Mouse (Mus musculus) small intestine, adult 2 months (tissue): ENCODE measurements around the gene Epb41l2. TPM values are rescaled to one million over a fixed set of nuclear protein-coding genes. Genes with fewer than 3 reads are reported as not detected.

Source experiments
- H3K27ac ChIP-seq: fragments of 200-500 bp; 2 replicates; pipeline ENCODE4 v1.5.1; 2012; ENCODE audit warnings: low read depth, low read length, control low read depth, inconsistent platforms; ENCODE audit not compliant: insufficient read depth
- H3K27me3 ChIP-seq: fragments of 200-500 bp; 2 replicates; pipeline ENCODE4 v1.6.1; 2012; ENCODE audit warnings: mild to moderate bottlenecking, moderate library complexity, low read length, inconsistent platforms; ENCODE audit not compliant: control insufficient read depth, insufficient read depth
- H3K36me3 ChIP-seq: fragments of 200-500 bp; 2 replicates; pipeline ENCODE4 v1.6.1; 2012; ENCODE audit warnings: mild to moderate bottlenecking, low read length, control low read depth, inconsistent platforms; ENCODE audit not compliant: control insufficient read depth, insufficient read depth
- H3K4me1 ChIP-seq: fragments of 200-500 bp; 2 replicates; pipeline ENCODE4 v1.6.1; 2012; ENCODE audit warnings: low read length, inconsistent platforms, mixed read lengths; ENCODE audit not compliant: control insufficient read depth, insufficient read depth, insufficient read length
- H3K4me3 ChIP-seq: fragments of 200-500 bp; 2 replicates; pipeline ENCODE4 v1.5.1; 2012; ENCODE audit warnings: low read depth, mild to moderate bottlenecking, control low read depth, inconsistent platforms, low read length, moderate library complexity
- CTCF ChIP-seq: fragments of 200-500 bp; IDR thresholded peaks from 2 replicates; pipeline ENCODE4 v1.5.1; 2012; ENCODE audit warnings: low read depth, mild to moderate bottlenecking, control low read depth, inconsistent platforms, low read length, moderate library complexity, mixed read lengths; ENCODE audit not compliant: insufficient replicate concordance, insufficient read length; ENCODE audit errors: extremely low read depth
- POLR2A ChIP-seq: fragments of 200-500 bp; IDR thresholded peaks from 2 replicates; pipeline ENCODE4 v1.6.1; 2012; ENCODE audit warnings: low read depth, mild to moderate bottlenecking, control low read depth, inconsistent platforms, low read length, moderate library complexity
- WGBS: fragments of 180-500 bp; shearing (Covaris S2); methylation state at CpG from one replicate; pipeline ENCODE4 v1.1.7; 2018; 5-methylcytosine and 5-hydroxymethylcytosine counted together
- polyA plus RNA-seq: library from polyadenylated mRNA; depleted of rRNA; stranded (reverse); fragments of >200 nt; gene quantifications from 2 replicates; pipeline ENCODE4 v1.2.3, GENCODE M21; 2012

Epb41l2 gene
- polyA plus RNA-seq, 1 experiment = 18.2 TPM

DNA sequence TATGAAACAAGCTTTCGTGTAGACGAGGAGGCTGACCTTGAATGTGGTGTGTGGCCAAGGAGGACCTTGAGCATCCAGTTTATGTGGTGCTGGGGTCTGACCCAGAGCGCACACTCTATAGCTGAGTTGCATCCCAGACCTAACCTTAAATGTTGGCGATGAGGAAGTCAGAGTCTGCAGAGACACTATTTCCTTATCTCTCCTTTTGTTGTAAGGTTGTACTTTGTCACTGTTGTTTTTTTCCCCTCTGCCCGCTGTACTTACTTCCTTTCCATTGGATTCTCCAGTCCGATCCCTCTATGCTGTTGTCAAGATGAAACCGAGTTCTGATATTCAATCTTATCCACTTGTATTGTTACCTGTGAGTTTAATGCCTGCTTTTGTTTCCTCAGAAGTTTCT is 5.6 kb downstream of the Epb41l2 start:
- Histone ChIP-seq H3K27ac (no peak overlapping the region), H3K27me3 (no peaks in the 10 kb centered on the region), H3K4me3 (no peak overlapping the region), H3K36me3 (no peaks in the 10 kb centered on the region), H3K4me1 (peaks cover 7% of the 10 kb centered on the region; the same call in 1 of the 2 replicates)
- WGBS = 56% methylated on average over 7 of the region's 7 CpGs
- TF ChIP-seq CTCF (no peak), POLR2A (no peak)

DNA sequence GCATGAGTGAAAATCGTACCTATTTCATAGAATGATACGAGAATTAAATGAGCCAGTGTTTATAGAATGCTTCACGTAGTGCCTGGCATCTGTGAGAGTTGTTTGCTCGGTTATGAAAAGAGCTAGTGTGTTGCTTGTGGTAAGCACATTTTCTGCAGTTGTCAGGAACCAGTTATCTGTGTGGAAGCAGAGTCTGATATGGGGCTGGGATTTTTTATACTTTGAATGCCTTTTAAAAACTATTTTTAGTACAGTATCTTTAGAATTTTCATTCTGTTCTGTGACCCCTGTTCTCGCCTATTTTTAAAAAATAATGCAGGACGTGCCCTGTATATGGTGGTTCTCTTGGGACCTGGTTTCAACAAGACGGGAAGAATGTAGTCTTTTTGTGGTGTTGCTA is 6.1 kb downstream of the Epb41l2 start:
- H3K4me1 ChIP-seq = peaks cover 7% of the 10 kb centered on the region; the same call in 1 of the 2 replicates
- WGBS = 85% methylated on average over 7 of the region's 7 CpGs
- no peak for TF ChIP-seq CTCF
- no peak for TF ChIP-seq POLR2A
- no peaks in the 10 kb centered on the region for H3K36me3 ChIP-seq
- H3K27me3 ChIP-seq = no peaks in the 10 kb centered on the region
- H3K4me3 ChIP-seq = no peak overlapping the region
- no peak overlapping the region for H3K27ac ChIP-seq

GRCm38 (mm10) chr10:25366691-25367090 is 7.1 kb downstream of the Epb41l2 start:
- H3K27me3 ChIP-seq = no peaks in the 10 kb centered on the region
- no peak for TF ChIP-seq POLR2A
- TF ChIP-seq CTCF = no peak
- no peak overlapping the region for H3K4me3 ChIP-seq
- 66% methylated on average over 5 of the region's 5 CpGs for WGBS
- H3K36me3 ChIP-seq = no peaks in the 10 kb centered on the region
- no peak overlapping the region for H3K27ac ChIP-seq
- peaks cover 7% of the 10 kb centered on the region; the same call in 1 of the 2 replicates for H3K4me1 ChIP-seq

DNA sequence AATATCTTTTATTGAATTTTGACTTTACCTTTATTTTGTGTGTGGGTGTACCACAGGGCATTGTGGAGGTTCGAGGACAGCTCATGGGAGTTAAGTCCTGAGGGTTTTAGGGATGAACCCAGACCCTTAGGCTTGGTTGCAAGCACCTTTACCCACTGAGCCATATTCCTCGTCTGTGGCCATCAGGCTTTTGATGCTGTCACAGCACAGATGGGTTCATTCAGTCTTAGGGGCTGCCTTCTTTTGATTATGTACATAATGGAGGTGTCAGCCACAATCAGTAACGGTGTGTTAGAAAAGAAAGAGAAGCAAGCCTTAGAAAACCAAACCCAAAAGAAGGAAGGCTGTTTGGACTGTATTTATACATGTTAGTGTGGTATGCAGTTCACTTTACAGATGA is 9.3 kb downstream of the Epb41l2 start:
- TF ChIP-seq CTCF (no peak), POLR2A (no peak)
- WGBS = 92% methylated on average over 3 of the region's 3 CpGs
- no peak overlapping the region for H3K4me3 ChIP-seq

GRCm38 (mm10) chr10:25369691-25370090 is 10.1 kb downstream of the Epb41l2 start:
- Histone ChIP-seq H3K27ac (peak overlapping the region; percentile 16; the same call in 1 of the 2 replicates), H3K4me3 (no peak overlapping the region)
- WGBS = 83% methylated on average over 9 of the region's 9 CpGs

More for the DNA sequence above, 9.3 kb downstream of the Epb41l2 start:
- Histone ChIP-seq H3K27me3 (no peaks in the 10 kb centered on the region), H3K36me3 (no peaks in the 10 kb centered on the region), H3K4me1 (peaks cover 11% of the 10 kb centered on the region; the same call in 1 of the 2 replicates), H3K27ac (no peak overlapping the region)

GRCm38 (mm10) chr10:25371336-25371735 is 11.7 kb downstream of the Epb41l2 start:
- Histone ChIP-seq H3K27me3 (no peaks in the 10 kb centered on the region), H3K36me3 (no peaks in the 10 kb centered on the region), H3K27ac (no peak overlapping the region), H3K4me3 (no peak overlapping the region), H3K4me1 (peaks cover 12% of the 10 kb centered on the region; the same call in 1 of the 2 replicates)
- TF ChIP-seq POLR2A (no peak), CTCF (no peak)
- 83% methylated on average over 2 of the region's 2 CpGs for WGBS

More at GRCm38 (mm10) chr10:25369691-25370090, 10.1 kb downstream of the Epb41l2 start:
- peaks cover 13% of the 10 kb centered on the region; the same call in 1 of the 2 replicates for H3K4me1 ChIP-seq
- TF ChIP-seq POLR2A (no peak), CTCF (no peak)
- no peaks in the 10 kb centered on the region for H3K36me3 ChIP-seq
- H3K27me3 ChIP-seq = no peaks in the 10 kb centered on the region

DNA sequence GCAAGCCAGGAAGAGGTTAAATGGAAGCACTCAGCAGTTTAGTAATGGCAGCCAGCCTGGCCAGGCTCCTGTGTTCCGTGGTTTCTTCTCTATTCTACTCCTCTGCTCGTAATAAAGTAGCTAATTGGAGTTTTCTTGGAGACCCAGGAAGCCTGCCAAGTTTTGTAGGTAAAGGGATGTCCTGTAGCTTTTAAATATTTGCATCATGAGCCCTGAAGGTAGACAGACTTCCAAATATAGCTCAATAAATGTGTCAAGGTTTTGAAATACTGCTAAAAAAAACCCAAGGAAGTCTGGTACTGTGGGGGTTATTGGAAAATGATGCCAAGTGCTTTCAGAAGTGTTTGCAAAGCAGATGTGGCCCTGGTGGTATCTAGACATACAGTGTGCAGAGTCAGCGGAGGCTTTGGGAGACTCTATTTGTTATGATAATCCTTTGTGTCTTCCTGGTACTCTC is 12.3 kb downstream of the Epb41l2 start:
- 28% methylated on average over 3 of the region's 3 CpGs for WGBS
- no peak overlapping the region for H3K4me3 ChIP-seq
- no peaks in the 10 kb centered on the region for H3K27me3 ChIP-seq
- TF ChIP-seq CTCF (no peak), POLR2A (no peak)
- H3K36me3 ChIP-seq = no peaks in the 10 kb centered on the region
- H3K27ac ChIP-seq = no peak overlapping the region
- H3K4me1 ChIP-seq = peaks cover 9% of the 10 kb centered on the region; the same call in 1 of the 2 replicates
